Comparison of ENCODE assay signal across 8 mouse cellular contexts in genomic region chr14:55721700-55722437, GRCm38 (mm10). TPM values are rescaled to one million over a fixed set of nuclear protein-coding genes. Genes with fewer than 3 reads are reported as not detected.
A peak's percentile ranks its signal among the peaks of the same experiment; 100 is the strongest.
DNase-seq lines count a peak whose midpoint lies in the region; ATAC-seq lines count a peak whose summit lies in the region.

TSS of gene Rabggta (minus strand) at chr14:55722263.

- DNase-seq in CD4-positive helper T cell, adult 2 months (ENCODE audit: low read depth, low spot score) = peak; percentile 96
- DNase-seq in brain, embryonic 18.5 days (ENCODE audit: low read depth, low spot score) = peak; percentile 86
- peak; percentile 96 for DNase-seq in kidney, postnatal 10 days
- peak; percentile 88 to 94 for DNase-seq in natural killer cell, adult 2 months (ENCODE audit: low spot score in 2 of 2)

- peak; percentile 92 for ATAC-seq in erythroid progenitor cell, adult 5-6 weeks (replicated peaks; ENCODE audit: low FRiP score, poor library complexity, severe bottlenecking)
- peak; percentile 82 for ATAC-seq in heart, embryonic 13.5 days (ENCODE audit: extremely low read depth, insufficient number of reproducible peaks, low FRiP score, low TSS enrichment)
- peak; percentile 91 for ATAC-seq in liver, embryonic 12.5 days
- peak; percentile 95 for ATAC-seq in stomach, embryonic 15.5 days (ENCODE audit: insufficient read depth, low FRiP score, low read depth)

- H3K9ac ChIP-seq in heart, embryonic 13.5 days = peak within 1 kb of the TSS; percentile 90
- H3K9ac ChIP-seq in liver, embryonic 12.5 days = peak within 1 kb of the TSS; percentile 80
- H3K9ac ChIP-seq in stomach, embryonic 15.5 days = peak within 1 kb of the TSS; percentile 75

- H3K4me3 ChIP-seq in heart, embryonic 13.5 days = peak within 1 kb of the TSS; percentile 92
- H3K4me3 ChIP-seq in liver, embryonic 12.5 days = peak within 1 kb of the TSS; percentile 83
- H3K4me3 ChIP-seq in stomach, embryonic 15.5 days (replicated peaks) = peak within 1 kb of the TSS; percentile 81

- H3K4me2 ChIP-seq in heart, embryonic 13.5 days = peak within 1 kb of the TSS; percentile 85
- H3K4me2 ChIP-seq in liver, embryonic 12.5 days = peak within 1 kb of the TSS; percentile 88
- H3K4me2 ChIP-seq in stomach, embryonic 15.5 days = peak within 1 kb of the TSS; percentile 87

- no peaks in the 10 kb centered on the region for H3K9me3 ChIP-seq in heart, embryonic 13.5 days
- no peaks in the 10 kb centered on the region for H3K9me3 ChIP-seq in liver, embryonic 12.5 days (replicated peaks)
- H3K9me3 ChIP-seq in stomach, embryonic 15.5 days = no peaks in the 10 kb centered on the region

- H3K27me3 ChIP-seq in heart, embryonic 13.5 days (replicated peaks) = no peaks in the 10 kb centered on the region
- no peaks in the 10 kb centered on the region for H3K27me3 ChIP-seq in liver, embryonic 12.5 days (replicated peaks)
- H3K27me3 ChIP-seq in stomach, embryonic 15.5 days (replicated peaks) = no peaks in the 10 kb centered on the region

- peaks cover 17% of the 10 kb centered on the region for H3K4me1 ChIP-seq in heart, embryonic 13.5 days
- peaks cover 48% of the 10 kb centered on the region for H3K4me1 ChIP-seq in liver, embryonic 12.5 days
- H3K4me1 ChIP-seq in stomach, embryonic 15.5 days = peaks cover 10% of the 10 kb centered on the region; the same call in 1 of the 2 replicates

- WGBS in heart, embryonic 13.5 days = under 1% methylated on average over 50 of the region's 50 CpGs
- 1% methylated on average over 50 of the region's 50 CpGs for WGBS in liver, embryonic 12.5 days (ENCODE audit: insufficient replicate concordance)
- WGBS in stomach, embryonic 15.5 days = under 1% methylated on average over 50 of the region's 50 CpGs

- peak within 1 kb of the TSS; percentile 83 for H3K27ac ChIP-seq in heart, embryonic 13.5 days (replicated peaks)
- H3K27ac ChIP-seq in liver, embryonic 12.5 days = peak within 1 kb of the TSS; percentile 86
- H3K27ac ChIP-seq in stomach, embryonic 15.5 days = peak within 1 kb of the TSS; percentile 88

- peaks cover 34% of the 10 kb centered on the region for H3K36me3 ChIP-seq in heart, embryonic 13.5 days
- peaks cover 35% of the 10 kb centered on the region for H3K36me3 ChIP-seq in liver, embryonic 12.5 days
- peaks cover 19% of the 10 kb centered on the region for H3K36me3 ChIP-seq in stomach, embryonic 15.5 days

RNA-seq across cellular contexts. Expression of gene Rabggta, which starts in this region (rescaled TPM):
- 2.9 and 6.3 TPM in 2 replicates for total RNA-seq in erythroid progenitor cell, adult 5-6 weeks (2015; ENCODE audit: low replicate concordance)
- 6.0 TPM in 1 of 2 replicates, not detected in the other for total RNA-seq in erythroid progenitor cell, adult 5-6 weeks (2017; ENCODE audit: low replicate concordance)
- 22.8 and 23.4 TPM in 2 replicates for polyA plus RNA-seq in heart, embryonic 13.5 days (2015; fragmentation: Nextera tagmentation; extraction: Ambion mirVana)
- polyA plus RNA-seq in liver, embryonic 12.5 days (2016; fragmentation: Nextera tagmentation; extraction: Ambion mirVana) = 18.3 and 18.9 TPM in 2 replicates
- 30.0 and 35.8 TPM in 2 replicates for polyA plus RNA-seq in stomach, embryonic 15.5 days (2015; fragmentation: Nextera tagmentation; extraction: Ambion mirVana)

Comparison
In these comparisons a context has a peak if more than half of its experiments do, and no peak if none do; other contexts are left out.
1. Peak in every context shown above with its lines: DNase-seq, ATAC-seq, H3K4me3 ChIP-seq and H3K27ac ChIP-seq.